Mouse (Mus musculus): ENCODE measurements around the gene Prap1. TPM values are rescaled to one million over a fixed set of nuclear protein-coding genes. Genes with fewer than 3 reads are reported as not detected.

The Prap1 gene
- polyA plus RNA-seq, 1 experiment = not detected

DNA sequence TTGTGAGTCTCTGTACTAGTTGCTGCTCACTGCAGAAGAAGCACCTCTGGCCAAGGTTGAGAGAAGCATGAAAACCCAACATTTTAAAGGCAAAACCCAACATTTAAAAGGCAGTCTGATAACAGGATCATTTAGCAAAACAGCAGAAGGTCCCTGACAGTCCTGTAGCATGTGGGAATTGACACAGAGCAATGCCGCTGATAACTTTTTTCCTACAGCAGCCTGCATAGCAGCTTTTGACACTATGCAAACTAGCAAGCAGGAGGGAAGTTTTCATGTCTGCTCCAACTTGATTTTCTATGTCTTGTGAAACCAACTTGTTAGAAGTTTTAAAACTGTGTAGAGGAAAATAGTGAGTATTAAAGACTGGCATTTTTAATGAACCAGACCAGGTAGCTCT lies 31.2 kb downstream of the Prap1 start:
- no peak overlapping the region for H3K4me2 ChIP-seq (ENCODE audit: low read depth)
- H3K36me3 ChIP-seq (ENCODE audit: control insufficient read depth, insufficient read depth) = no peaks in the 10 kb centered on the region
- TF ChIP-seq REST (IDR thresholded peaks at IDR 0.05; ENCODE audit: insufficient read depth, insufficient read length) (no peak), MYOG (IDR thresholded peaks at IDR 0.05; ENCODE audit: control insufficient read depth in 1 of 3, insufficient read depth in 1 of 3, insufficient read length in 2 of 3, low read depth in 2 of 3) (no peak), MYOD1 (IDR thresholded peaks at IDR 0.05; ENCODE audit: control insufficient read depth in 1 of 3, insufficient read length in 2 of 3, low read depth in 2 of 3) (no peak), TCF3 (IDR thresholded peaks at IDR 0.05; ENCODE audit: insufficient read length, low read depth) (no peak), CEBPB (IDR thresholded peaks at IDR 0.05; ENCODE audit: insufficient read depth, poor library complexity, severe bottlenecking) (no peak), POLR2A (IDR thresholded peaks at IDR 0.05; ENCODE audit: insufficient read length, low read depth) (no peak), TCF12 (IDR thresholded peaks at IDR 0.05; ENCODE audit: insufficient read depth, poor library complexity, severe bottlenecking) (no peak), SRF (IDR thresholded peaks at IDR 0.05; ENCODE audit: control insufficient read depth, insufficient read length, low read depth) (no peak), E2F4 (IDR thresholded peaks at IDR 0.05; ENCODE audit: insufficient read depth) (no peak), USF1 (IDR thresholded peaks at IDR 0.05; ENCODE audit: low read depth) (no peak), MAX (IDR thresholded peaks at IDR 0.05; ENCODE audit: low read depth) (no peak), POLR2AphosphoS2 (IDR thresholded peaks at IDR 0.05; ENCODE audit: insufficient read length, low read depth) (no peak)
- no peak overlapping the region for H3ac ChIP-seq (ENCODE audit: control insufficient read depth, insufficient read length)
- H3K4me3 ChIP-seq = no peak overlapping the region
- H3K79me2 ChIP-seq (ENCODE audit: control insufficient read depth, insufficient read depth) = no peaks in the 10 kb centered on the region
- no peaks in the 10 kb centered on the region for H3K27me3 ChIP-seq (ENCODE audit: control insufficient read depth, insufficient read depth, insufficient read length)

DNA sequence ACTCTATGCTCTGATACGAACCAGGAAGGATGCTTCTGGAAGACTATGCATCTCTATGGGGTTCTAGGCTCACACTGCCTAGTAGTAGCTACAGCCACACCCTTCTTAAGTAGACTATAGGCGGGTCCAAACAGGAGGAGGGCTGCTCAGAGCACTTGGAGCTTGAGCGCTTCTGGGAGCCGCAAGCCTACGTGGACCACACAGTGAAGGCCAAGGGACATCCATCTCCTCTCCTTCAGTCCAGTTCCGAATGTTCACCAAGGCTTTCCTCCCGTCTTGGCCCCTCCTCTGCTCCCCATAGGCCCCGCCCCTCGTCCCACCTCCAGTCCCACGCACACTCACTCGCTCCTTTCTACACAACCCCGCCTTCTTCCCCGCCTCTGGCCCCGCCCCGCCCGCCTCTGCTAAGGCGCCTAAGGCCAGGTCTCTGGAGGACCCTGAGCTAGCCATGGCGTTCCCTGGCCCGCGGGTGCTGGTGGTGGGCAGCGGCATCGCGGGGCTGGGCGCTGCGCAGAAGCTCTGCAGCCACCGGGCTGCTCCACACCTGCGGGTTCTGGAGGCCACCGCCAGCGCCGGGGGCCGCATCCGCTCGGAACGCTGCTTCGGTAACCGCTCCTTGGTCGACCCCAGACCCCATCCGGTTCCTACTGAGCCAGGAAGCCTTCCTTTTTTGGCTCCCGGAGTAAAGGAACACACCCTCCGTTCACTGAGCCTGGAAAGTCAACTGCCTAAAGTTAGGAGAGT lies 32.3 kb downstream of the Prap1 start:
- H3K4me3 ChIP-seq = peak overlapping the region; percentile 34
- H3K36me3 ChIP-seq (ENCODE audit: control insufficient read depth, insufficient read depth) = no peaks in the 10 kb centered on the region
- peak overlapping the region; percentile 14 for H3ac ChIP-seq (ENCODE audit: control insufficient read depth, insufficient read length)
- no peaks in the 10 kb centered on the region for H3K27me3 ChIP-seq (ENCODE audit: control insufficient read depth, insufficient read depth, insufficient read length)
- TF ChIP-seq MAX (IDR thresholded peaks at IDR 0.05; ENCODE audit: low read depth) (no peak), POLR2A (IDR thresholded peaks at IDR 0.05; ENCODE audit: insufficient read length, low read depth) (peak; percentile 82), POLR2AphosphoS2 (IDR thresholded peaks at IDR 0.05; ENCODE audit: insufficient read length, low read depth) (peak; percentile 59), SRF (IDR thresholded peaks at IDR 0.05; ENCODE audit: control insufficient read depth, insufficient read length, low read depth) (no peak), MYOG (IDR thresholded peaks at IDR 0.05; ENCODE audit: control insufficient read depth in 1 of 3, insufficient read depth in 1 of 3, insufficient read length in 2 of 3, low read depth in 2 of 3) (no peak)
- peak overlapping the region; percentile 91 for H3K4me2 ChIP-seq (ENCODE audit: low read depth)
- no peaks in the 10 kb centered on the region for H3K79me2 ChIP-seq (ENCODE audit: control insufficient read depth, insufficient read depth)

DNA sequence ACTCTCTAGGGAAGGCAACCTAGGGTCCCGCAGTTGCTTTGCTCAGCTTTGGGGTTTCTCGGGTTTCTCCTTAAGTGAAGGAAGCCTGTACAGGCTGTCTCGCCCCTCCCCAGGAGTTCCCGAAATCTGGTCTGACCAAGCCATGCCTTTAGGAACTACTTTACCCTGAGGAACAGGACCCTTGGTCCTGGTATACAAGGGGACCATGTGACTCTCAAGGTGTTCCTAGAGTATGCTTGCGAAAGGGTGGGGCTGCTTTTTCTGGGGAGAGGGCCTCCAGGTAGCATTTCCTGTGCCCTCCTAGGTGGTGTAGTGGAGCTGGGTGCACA lies 32.8 kb downstream of the Prap1 start:
- Histone ChIP-seq H3K4me2 (ENCODE audit: low read depth) (peak overlapping the region; percentile 91), H3K4me3 (peak overlapping the region; percentile 34), H3K27me3 (ENCODE audit: control insufficient read depth, insufficient read depth, insufficient read length) (no peaks in the 10 kb centered on the region), H3K36me3 (ENCODE audit: control insufficient read depth, insufficient read depth) (no peaks in the 10 kb centered on the region), H3K79me2 (ENCODE audit: control insufficient read depth, insufficient read depth) (no peaks in the 10 kb centered on the region), H3ac (ENCODE audit: control insufficient read depth, insufficient read length) (no peak overlapping the region)
- TF ChIP-seq USF1 (IDR thresholded peaks at IDR 0.05; ENCODE audit: low read depth) (no peak), REST (IDR thresholded peaks at IDR 0.05; ENCODE audit: insufficient read depth, insufficient read length) (no peak), POLR2AphosphoS2 (IDR thresholded peaks at IDR 0.05; ENCODE audit: insufficient read length, low read depth) (no peak), MYOG (IDR thresholded peaks at IDR 0.05; ENCODE audit: control insufficient read depth in 1 of 3, insufficient read depth in 1 of 3, insufficient read length in 2 of 3, low read depth in 2 of 3) (no peak), E2F4 (IDR thresholded peaks at IDR 0.05; ENCODE audit: insufficient read depth) (no peak), SRF (IDR thresholded peaks at IDR 0.05; ENCODE audit: control insufficient read depth, insufficient read length, low read depth) (no peak), MYOD1 (IDR thresholded peaks at IDR 0.05; ENCODE audit: control insufficient read depth in 1 of 3, insufficient read length in 2 of 3, low read depth in 2 of 3) (no peak), TCF3 (IDR thresholded peaks at IDR 0.05; ENCODE audit: insufficient read length, low read depth) (no peak), POLR2A (IDR thresholded peaks at IDR 0.05; ENCODE audit: insufficient read length, low read depth) (no peak), CEBPB (IDR thresholded peaks at IDR 0.05; ENCODE audit: insufficient read depth, poor library complexity, severe bottlenecking) (no peak), MAX (IDR thresholded peaks at IDR 0.05; ENCODE audit: low read depth) (no peak), TCF12 (IDR thresholded peaks at IDR 0.05; ENCODE audit: insufficient read depth, poor library complexity, severe bottlenecking) (no peak)

DNA sequence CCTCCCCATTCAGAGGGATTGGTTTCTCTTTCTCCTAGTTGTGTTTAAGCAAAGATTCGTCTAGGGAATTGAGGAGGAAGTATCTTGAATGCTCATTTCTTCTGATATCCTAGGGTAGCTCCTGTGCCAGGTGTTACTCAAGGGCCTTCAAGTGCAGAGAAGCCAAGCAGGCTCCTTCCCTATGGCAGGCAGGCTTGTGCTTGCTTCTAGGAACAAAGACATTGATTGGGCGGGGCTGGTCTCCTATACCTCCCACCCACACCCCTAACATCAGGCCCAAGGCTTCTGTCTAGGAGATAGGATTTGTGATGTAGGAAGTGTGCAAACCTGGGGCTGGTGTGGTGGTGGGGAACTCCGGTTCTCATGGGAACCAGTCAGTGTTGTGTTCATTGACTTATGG lies 33.7 kb downstream of the Prap1 start:
- H3K27me3 ChIP-seq (ENCODE audit: control insufficient read depth, insufficient read depth, insufficient read length) = no peaks in the 10 kb centered on the region
- TF ChIP-seq CEBPB (IDR thresholded peaks at IDR 0.05; ENCODE audit: insufficient read depth, poor library complexity, severe bottlenecking) (no peak), SRF (IDR thresholded peaks at IDR 0.05; ENCODE audit: control insufficient read depth, insufficient read length, low read depth) (no peak), MYOG (IDR thresholded peaks at IDR 0.05; ENCODE audit: control insufficient read depth in 1 of 3, insufficient read depth in 1 of 3, insufficient read length in 2 of 3, low read depth in 2 of 3) (no peak), POLR2A (IDR thresholded peaks at IDR 0.05; ENCODE audit: insufficient read length, low read depth) (no peak), TCF12 (IDR thresholded peaks at IDR 0.05; ENCODE audit: insufficient read depth, poor library complexity, severe bottlenecking) (no peak), USF1 (IDR thresholded peaks at IDR 0.05; ENCODE audit: low read depth) (no peak), POLR2AphosphoS2 (IDR thresholded peaks at IDR 0.05; ENCODE audit: insufficient read length, low read depth) (no peak), TCF3 (IDR thresholded peaks at IDR 0.05; ENCODE audit: insufficient read length, low read depth) (no peak), MAX (IDR thresholded peaks at IDR 0.05; ENCODE audit: low read depth) (no peak), MYOD1 (IDR thresholded peaks at IDR 0.05; ENCODE audit: control insufficient read depth in 1 of 3, insufficient read length in 2 of 3, low read depth in 2 of 3) (no peak), REST (IDR thresholded peaks at IDR 0.05; ENCODE audit: insufficient read depth, insufficient read length) (no peak), E2F4 (IDR thresholded peaks at IDR 0.05; ENCODE audit: insufficient read depth) (no peak)
- no peak overlapping the region for H3K4me2 ChIP-seq (ENCODE audit: low read depth)
- no peak overlapping the region for H3K4me3 ChIP-seq
- no peaks in the 10 kb centered on the region for H3K36me3 ChIP-seq (ENCODE audit: control insufficient read depth, insufficient read depth)
- no peaks in the 10 kb centered on the region for H3K79me2 ChIP-seq (ENCODE audit: control insufficient read depth, insufficient read depth)
- H3ac ChIP-seq (ENCODE audit: control insufficient read depth, insufficient read length) = no peak overlapping the region

Measured in myocyte (in vitro differentiated cells).